ENCODE assay signal across 20 mouse cellular contexts in genomic region chr3:85311176-85311575, GRCm38 (mm10).
DNase-seq lines count a peak whose midpoint lies in the region; TF ChIP-seq lines count a peak whose summit lies in the region.
"Had no signal": no experiment of that assay in that cellular context is flagged by ENCODE, and none has a peak within 500 bp of the region (broad histone marks: within the 10 kb centered on the region; RNA-seq: fewer than 3 reads in every experiment).

No protein-coding gene starts in this region.

- H3K4me1 ChIP-seq in kidney, adult 2 months (ENCODE audit: control insufficient read depth, insufficient read depth, low read length), result no peaks in the 10 kb centered on the region
- H3K4me1 ChIP-seq: forebrain, embryonic 15.5 days; intestine, embryonic 15.5 days had no signal

- peak; percentile 22 for DNase-seq in cerebellum, adult 9-11 months
- DNase-seq in cerebellum, adult 11-12 months, result no peak
- DNase-seq in layer of hippocampus, adult 2 months (ENCODE audit: low spot score in 2 of 2), result no peak
- no peak for DNase-seq in layer of hippocampus, adult 18-20 months (ENCODE audit: low spot score in 2 of 2)
- DNase-seq in Muller cell, postnatal 12 days (ENCODE audit: inconsistent ontology term), result peak; percentile 12
- no peak for DNase-seq in kidney, adult 2 months
- no peak for DNase-seq in lung, postnatal 25 days (ENCODE audit: low spot score)
- DNase-seq: adrenal gland, postnatal 10 days; cerebellum, postnatal 36 days; embryo, embryonic 11 days; gastrocnemius, postnatal 10 days; heart, adult 2 months; heart, postnatal 14 days; kidney, adult 18-20 months had no signal

- no peaks in the 10 kb centered on the region for H3K27me3 ChIP-seq in kidney, adult 2 months (replicated peaks; ENCODE audit: control insufficient read depth, insufficient read depth, low read length)
- H3K27me3 ChIP-seq: embryonic facial prominence, embryonic 15.5 days; forebrain, embryonic 15.5 days; heart, embryonic 15.5 days; intestine, embryonic 15.5 days had no signal

- 83% methylated on average over 3 of the region's 3 CpGs for WGBS in kidney, adult 2 months

- TF ChIP-seq CTCF in layer of hippocampus, adult 2 months (conservative IDR thresholded peaks at IDR 0.05), result no peak
- TF ChIP-seq CTCF in kidney, adult 2 months (conservative IDR thresholded peaks at IDR 0.05; ENCODE audit: insufficient read depth, insufficient read length, low read depth, low read length), result no peak

- no peak for TF ChIP-seq POLR2A in kidney, adult 2 months (IDR thresholded peaks at IDR 0.05; ENCODE audit: low read depth, low read length)

- no peak overlapping the region for H3K4me3 ChIP-seq in layer of hippocampus, adult 2 months
- no peak overlapping the region for H3K4me3 ChIP-seq in kidney, adult 2 months (ENCODE audit: insufficient read depth, low read depth, low read length)
- H3K4me3 ChIP-seq: embryonic facial prominence, embryonic 15.5 days; forebrain, embryonic 15.5 days; heart, adult 2 months; heart, embryonic 15.5 days; hindbrain, embryonic 10.5 days; intestine, embryonic 15.5 days had no signal

- H3K27ac ChIP-seq in layer of hippocampus, adult 2 months, result peak overlapping the region; percentile 75
- no peak overlapping the region for H3K27ac ChIP-seq in kidney, adult 2 months (ENCODE audit: insufficient read depth, low read depth, low read length)
- H3K27ac ChIP-seq: embryonic facial prominence, embryonic 15.5 days; forebrain, embryonic 15.5 days; heart, adult 2 months; heart, embryonic 15.5 days; hindbrain, embryonic 10.5 days; hindbrain, embryonic 14.5 days; intestine, embryonic 15.5 days had no signal

- no peaks in the 10 kb centered on the region for H3K36me3 ChIP-seq in kidney, adult 2 months (ENCODE audit: control insufficient read depth, insufficient read depth, low read length)
- H3K36me3 ChIP-seq: embryonic facial prominence, embryonic 15.5 days; forebrain, embryonic 15.5 days; heart, embryonic 15.5 days; hindbrain, embryonic 10.5 days; intestine, embryonic 15.5 days had no signal

Comparison
In these comparisons a context has a peak if more than half of its experiments do, and no peak if none do; other contexts are left out.
1. DNase-seq: peak in cerebellum, adult 9-11 months (single experiment) and Muller cell, postnatal 12 days (single experiment); none in cerebellum, adult 11-12 months (single experiment), layer of hippocampus, adult 2 months (0 of 2), layer of hippocampus, adult 18-20 months (0 of 2), kidney, adult 2 months (single experiment) and lung, postnatal 25 days (single experiment).